Mouse (Mus musculus): ENCODE measurements at regions not wholly inside any gene's neighbourhood (a gene's known extent, or its start where the extent isn't known, plus 50 kb on each side); places are given as distances from the start of the nearest gene placed in this dataset.

- ATAC-seq (ENCODE audit: extremely low read depth, insufficient number of reproducible peaks, low FRiP score, low TSS enrichment), result no peak
- WGBS, result 61% methylated on average over 7 of the region's 7 CpGs
Measured at GRCm38 (mm10) chr8:8907478-8908165, 217.3 kb upstream of the Arglu1 start.

GRCm38 (mm10) chr8:8892996-8893395, 202.7 kb upstream of the Arglu1 start:
- 31% methylated on average over 3 of the region's 3 CpGs for WGBS
- no peak overlapping the region for H3K9ac ChIP-seq
- H3K27ac ChIP-seq (replicated peaks), result no peak overlapping the region
- no peak for ATAC-seq (ENCODE audit: extremely low read depth, insufficient number of reproducible peaks, low FRiP score, low TSS enrichment)
- no peaks in the 10 kb centered on the region for H3K9me3 ChIP-seq
- no peak overlapping the region for H3K4me3 ChIP-seq
- no peaks in the 10 kb centered on the region for H3K36me3 ChIP-seq
- no peaks in the 10 kb centered on the region for H3K27me3 ChIP-seq (replicated peaks)
- no peak overlapping the region for H3K4me2 ChIP-seq
- no peaks in the 10 kb centered on the region for H3K4me1 ChIP-seq

More at GRCm38 (mm10) chr8:8907478-8908165, 217.3 kb upstream of the Arglu1 start:
- Histone ChIP-seq H3K4me1 (peaks cover 10% of the 10 kb centered on the region), H3K4me2 (no peak overlapping the region), H3K36me3 (no peaks in the 10 kb centered on the region), H3K9me3 (no peaks in the 10 kb centered on the region), H3K27ac (replicated peaks) (no peak overlapping the region), H3K27me3 (replicated peaks) (no peaks in the 10 kb centered on the region), H3K9ac (no peak overlapping the region), H3K4me3 (no peak overlapping the region)

GRCm38 (mm10) chr8:8877286-8877685, 187.0 kb upstream of the Arglu1 start:
- no peak overlapping the region for H3K27ac ChIP-seq (replicated peaks)
- no peaks in the 10 kb centered on the region for H3K4me1 ChIP-seq
- no peak overlapping the region for H3K9ac ChIP-seq
- no peak overlapping the region for H3K4me2 ChIP-seq
- H3K36me3 ChIP-seq, result no peaks in the 10 kb centered on the region
- 66% methylated on average over 5 of the region's 5 CpGs for WGBS
- ATAC-seq (ENCODE audit: extremely low read depth, insufficient number of reproducible peaks, low FRiP score, low TSS enrichment), result no peak
- no peaks in the 10 kb centered on the region for H3K9me3 ChIP-seq
- no peak overlapping the region for H3K4me3 ChIP-seq
- H3K27me3 ChIP-seq (replicated peaks), result no peaks in the 10 kb centered on the region

- Histone ChIP-seq H3K4me1 (no peaks in the 10 kb centered on the region), H3K36me3 (no peaks in the 10 kb centered on the region), H3K4me3 (no peak overlapping the region), H3K4me2 (no peak overlapping the region), H3K27me3 (replicated peaks) (no peaks in the 10 kb centered on the region), H3K27ac (replicated peaks) (no peak overlapping the region), H3K9ac (no peak overlapping the region), H3K9me3 (no peaks in the 10 kb centered on the region)
- no peak for ATAC-seq (ENCODE audit: extremely low read depth, insufficient number of reproducible peaks, low FRiP score, low TSS enrichment)
- WGBS, result 74% methylated on average over 9 of the region's 9 CpGs
Measured at GRCm38 (mm10) chr8:8876879-8877278, 186.6 kb upstream of the Arglu1 start.

GRCm38 (mm10) chr8:8876469-8876868, 186.1 kb upstream of the Arglu1 start:
- Histone ChIP-seq H3K4me2 (no peak overlapping the region), H3K4me1 (no peaks in the 10 kb centered on the region), H3K27me3 (replicated peaks) (no peaks in the 10 kb centered on the region), H3K27ac (replicated peaks) (no peak overlapping the region), H3K36me3 (no peaks in the 10 kb centered on the region), H3K9ac (no peak overlapping the region), H3K9me3 (no peaks in the 10 kb centered on the region), H3K4me3 (no peak overlapping the region)
- ATAC-seq (ENCODE audit: extremely low read depth, insufficient number of reproducible peaks, low FRiP score, low TSS enrichment), result no peak
- WGBS, result 76% methylated on average over 6 of the region's 6 CpGs

- H3K27ac ChIP-seq (replicated peaks), result no peak overlapping the region
- H3K4me1 ChIP-seq, result 0 out of 2 replicates have a peak, but pooled peaks cover 10% of the 10 kb centered on the region
- H3K36me3 ChIP-seq, result no peaks in the 10 kb centered on the region
- no peak for ATAC-seq (ENCODE audit: extremely low read depth, insufficient number of reproducible peaks, low FRiP score, low TSS enrichment)
- H3K4me3 ChIP-seq, result no peak overlapping the region
- no peaks in the 10 kb centered on the region for H3K27me3 ChIP-seq (replicated peaks)
- no peak overlapping the region for H3K4me2 ChIP-seq
- 66% methylated on average over 3 of the region's 3 CpGs for WGBS
- H3K9me3 ChIP-seq, result no peaks in the 10 kb centered on the region
- H3K9ac ChIP-seq, result no peak overlapping the region
Measured at GRCm38 (mm10) chr8:8871938-8872337, 181.6 kb upstream of the Arglu1 start.

GRCm38 (mm10) chr8:8871039-8871438, 180.7 kb upstream of the Arglu1 start:
- Histone ChIP-seq H3K4me2 (no peak overlapping the region), H3K27me3 (replicated peaks) (no peaks in the 10 kb centered on the region), H3K36me3 (no peaks in the 10 kb centered on the region), H3K9ac (no peak overlapping the region), H3K4me1 (0 out of 2 replicates have a peak, but pooled peaks cover 12% of the 10 kb centered on the region), H3K4me3 (no peak overlapping the region), H3K9me3 (no peaks in the 10 kb centered on the region), H3K27ac (replicated peaks) (no peak overlapping the region)
- ATAC-seq (ENCODE audit: extremely low read depth, insufficient number of reproducible peaks, low FRiP score, low TSS enrichment), result no peak
- 75% methylated on average over 8 of the region's 8 CpGs for WGBS

GRCm38 (mm10) chr8:8870487-8870886, 180.2 kb upstream of the Arglu1 start:
- no peaks in the 10 kb centered on the region for H3K36me3 ChIP-seq
- no peaks in the 10 kb centered on the region for H3K27me3 ChIP-seq (replicated peaks)
- no peaks in the 10 kb centered on the region for H3K9me3 ChIP-seq
- H3K27ac ChIP-seq (replicated peaks), result no peak overlapping the region
- no peak overlapping the region for H3K9ac ChIP-seq
- no peak overlapping the region for H3K4me2 ChIP-seq
- WGBS, result 19% methylated on average over 4 of the region's 4 CpGs
- H3K4me1 ChIP-seq, result 0 out of 2 replicates have a peak, but pooled peaks cover 12% of the 10 kb centered on the region
- no peak overlapping the region for H3K4me3 ChIP-seq
- ATAC-seq (ENCODE audit: extremely low read depth, insufficient number of reproducible peaks, low FRiP score, low TSS enrichment), result no peak

GRCm38 (mm10) chr8:8869338-8869737, 179.0 kb upstream of the Arglu1 start:
- Histone ChIP-seq H3K36me3 (no peaks in the 10 kb centered on the region), H3K4me3 (no peak overlapping the region), H3K27me3 (replicated peaks) (no peaks in the 10 kb centered on the region), H3K27ac (replicated peaks) (no peak overlapping the region), H3K4me2 (no peak overlapping the region), H3K4me1 (0 out of 2 replicates have a peak, but pooled peaks cover 12% of the 10 kb centered on the region), H3K9me3 (no peaks in the 10 kb centered on the region), H3K9ac (no peak overlapping the region)
- 47% methylated on average over 6 of the region's 6 CpGs for WGBS
- ATAC-seq (ENCODE audit: extremely low read depth, insufficient number of reproducible peaks, low FRiP score, low TSS enrichment), result no peak

GRCm38 (mm10) chr8:8867924-8868323, 177.6 kb upstream of the Arglu1 start:
- Histone ChIP-seq H3K4me2 (no peak overlapping the region), H3K27me3 (replicated peaks) (no peaks in the 10 kb centered on the region), H3K4me3 (no peak overlapping the region), H3K27ac (replicated peaks) (no peak overlapping the region), H3K9ac (no peak overlapping the region), H3K4me1 (0 out of 2 replicates have a peak, but pooled peaks cover 12% of the 10 kb centered on the region), H3K9me3 (no peaks in the 10 kb centered on the region), H3K36me3 (no peaks in the 10 kb centered on the region)
- 59% methylated on average over 8 of the region's 8 CpGs for WGBS
- ATAC-seq (ENCODE audit: extremely low read depth, insufficient number of reproducible peaks, low FRiP score, low TSS enrichment), result no peak

GRCm38 (mm10) chr8:8867126-8867777, 176.9 kb upstream of the Arglu1 start:
- no peak overlapping the region for H3K27ac ChIP-seq (replicated peaks)
- ATAC-seq (ENCODE audit: extremely low read depth, insufficient number of reproducible peaks, low FRiP score, low TSS enrichment), result no peak
- no peak overlapping the region for H3K4me3 ChIP-seq
- no peaks in the 10 kb centered on the region for H3K27me3 ChIP-seq (replicated peaks)
- H3K4me2 ChIP-seq, result no peak overlapping the region
- no peak overlapping the region for H3K9ac ChIP-seq
- H3K9me3 ChIP-seq, result no peaks in the 10 kb centered on the region
- no peaks in the 10 kb centered on the region for H3K36me3 ChIP-seq
- H3K4me1 ChIP-seq, result 0 out of 2 replicates have a peak, but pooled peaks cover 12% of the 10 kb centered on the region
- 42% methylated on average over 9 of the region's 9 CpGs for WGBS

- no peak overlapping the region for H3K4me2 ChIP-seq
- no peaks in the 10 kb centered on the region for H3K9me3 ChIP-seq
- no peaks in the 10 kb centered on the region for H3K36me3 ChIP-seq
- WGBS, result 87% methylated on average over 6 of the region's 6 CpGs
- no peak for ATAC-seq (ENCODE audit: extremely low read depth, insufficient number of reproducible peaks, low FRiP score, low TSS enrichment)
- peaks cover 20% of the 10 kb centered on the region for H3K4me1 ChIP-seq
- no peaks in the 10 kb centered on the region for H3K27me3 ChIP-seq (replicated peaks)
- no peak overlapping the region for H3K9ac ChIP-seq
- no peak overlapping the region for H3K4me3 ChIP-seq
- no peak overlapping the region for H3K27ac ChIP-seq (replicated peaks)
Measured at GRCm38 (mm10) chr8:8862767-8863166, 172.4 kb upstream of the Arglu1 start.

Data from heart, embryonic 13.5 days (tissue).